Comparison of ENCODE assay signal across 15 mouse cellular contexts in the genomic region with DNA sequence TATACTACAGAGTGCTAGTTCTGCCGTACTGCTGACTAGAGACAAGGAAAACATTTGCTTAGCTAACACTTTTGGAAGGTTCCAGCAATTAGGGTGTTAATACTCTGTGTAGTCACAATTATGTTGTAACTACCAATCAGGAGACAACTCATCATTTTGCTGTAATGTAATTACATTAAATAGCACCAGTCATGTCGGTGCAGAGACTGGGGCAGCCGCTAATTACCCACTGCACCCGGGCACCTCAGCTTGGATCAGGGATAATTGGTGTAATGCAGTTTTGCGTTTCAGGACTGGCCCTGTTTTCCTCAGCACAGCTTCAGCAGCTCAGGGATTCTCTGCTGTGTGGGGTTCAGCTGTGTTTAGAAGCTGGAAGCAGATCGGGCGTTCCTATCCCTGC. TPM values are rescaled to one million over a fixed set of nuclear protein-coding genes. Genes with fewer than 3 reads are reported as not detected.
DNase-seq lines count a peak whose midpoint lies in the region; ATAC-seq and TF ChIP-seq lines count a peak whose summit lies in the region.
"Had no signal": no experiment of that assay in that cellular context is flagged by ENCODE, and none has a peak within 500 bp of the region (broad histone marks: within the 10 kb centered on the region; RNA-seq: fewer than 3 reads in every experiment).

No protein-coding gene starts in this region.

- H3K4me2 ChIP-seq in embryonic facial prominence, embryonic 12.5 days (replicated peaks), result 0 out of 2 replicates have a peak overlapping the region, but pooled peaks have one; percentile 8
- peak overlapping the region; percentile 8; the same call in 1 of the 2 replicates for H3K4me2 ChIP-seq in hindbrain, embryonic 15.5 days
- H3K4me2 ChIP-seq in neural tube, embryonic 14.5 days (ENCODE audit: low read depth, low read length), result peak overlapping the region; percentile 9; the same call in 1 of the 2 replicates

- no peaks in the 10 kb centered on the region for H3K27me3 ChIP-seq in embryonic facial prominence, embryonic 12.5 days
- H3K27me3 ChIP-seq in hindbrain, embryonic 15.5 days, result no peaks in the 10 kb centered on the region
- H3K27me3 ChIP-seq in neural tube, embryonic 14.5 days (ENCODE audit: control insufficient read depth, insufficient read depth, low read length), result no peaks in the 10 kb centered on the region
- H3K27me3 ChIP-seq in cerebellum, adult 2 months (ENCODE audit: control insufficient read depth, insufficient read depth, low read length), result no peaks in the 10 kb centered on the region

- no peak for TF ChIP-seq CTCF in cerebellum, adult 2 months (IDR thresholded peaks at IDR 0.05; ENCODE audit: borderline replicate concordance, insufficient read depth, low read depth, low read length)

- 24% methylated on average over 7 of the region's 7 CpGs for WGBS in embryonic facial prominence, embryonic 12.5 days
- WGBS in hindbrain, embryonic 15.5 days, result 50% methylated on average over 7 of the region's 7 CpGs
- WGBS in neural tube, embryonic 14.5 days, result 25% methylated on average over 7 of the region's 7 CpGs
- WGBS in cerebellum, adult 2 months, result 82% methylated on average over 7 of the region's 7 CpGs

- ATAC-seq in frontal cortex, adult (ENCODE audit: low TSS enrichment), result peak; percentile 31; the same call in 1 of the 2 replicates
- ATAC-seq in embryonic facial prominence, embryonic 12.5 days (ENCODE audit: insufficient number of reproducible peaks, insufficient read depth, low FRiP score, low TSS enrichment), result peak; percentile 67
- ATAC-seq in hindbrain, embryonic 15.5 days (ENCODE audit: low FRiP score, low read depth), result peak; percentile 68
- peak; percentile 74 for ATAC-seq in neural tube, embryonic 14.5 days (ENCODE audit: low read depth)
- ATAC-seq: liver, postnatal 0 days had no signal

- no peaks in the 10 kb centered on the region for H3K9me3 ChIP-seq in embryonic facial prominence, embryonic 12.5 days
- no peaks in the 10 kb centered on the region for H3K9me3 ChIP-seq in hindbrain, embryonic 15.5 days
- H3K9me3 ChIP-seq in neural tube, embryonic 14.5 days (ENCODE audit: control insufficient read depth, low read length), result no peaks in the 10 kb centered on the region

- no peaks in the 10 kb centered on the region for H3K36me3 ChIP-seq in embryonic facial prominence, embryonic 12.5 days
- H3K36me3 ChIP-seq in hindbrain, embryonic 15.5 days, result no peaks in the 10 kb centered on the region
- no peaks in the 10 kb centered on the region for H3K36me3 ChIP-seq in neural tube, embryonic 14.5 days (ENCODE audit: control insufficient read depth, insufficient read depth, low read length)

- no peak for TF ChIP-seq POLR2A in cerebellum, adult 2 months (IDR thresholded peaks at IDR 0.05; ENCODE audit: borderline replicate concordance, insufficient read depth, low read length)

- H3K27ac ChIP-seq in embryonic facial prominence, embryonic 12.5 days, result no peak overlapping the region
- no peak overlapping the region for H3K27ac ChIP-seq in hindbrain, embryonic 15.5 days (replicated peaks)
- no peak overlapping the region for H3K27ac ChIP-seq in neural tube, embryonic 14.5 days (ENCODE audit: low read depth, low read length)
- no peak overlapping the region for H3K27ac ChIP-seq in cerebellum, adult 2 months (ENCODE audit: insufficient read depth, low read length)
- H3K27ac ChIP-seq: heart, adult 2 months had no signal

- 0 out of 2 replicates have a peak, but pooled peaks cover 4% of the 10 kb centered on the region for H3K4me1 ChIP-seq in embryonic facial prominence, embryonic 12.5 days
- H3K4me1 ChIP-seq in hindbrain, embryonic 15.5 days (replicated peaks), result peaks cover 6% of the 10 kb centered on the region
- H3K4me1 ChIP-seq in neural tube, embryonic 14.5 days (ENCODE audit: control insufficient read depth, insufficient read depth, low read length), result no peaks in the 10 kb centered on the region
- peaks cover 9% of the 10 kb centered on the region; the same call in 1 of the 2 replicates for H3K4me1 ChIP-seq in cerebellum, adult 2 months (ENCODE audit: control insufficient read depth, insufficient read depth, low read length)

- no peak overlapping the region for H3K9ac ChIP-seq in embryonic facial prominence, embryonic 12.5 days
- no peak overlapping the region for H3K9ac ChIP-seq in hindbrain, embryonic 15.5 days
- H3K9ac ChIP-seq in neural tube, embryonic 14.5 days (replicated peaks; ENCODE audit: low read depth, low read length), result no peak overlapping the region
- H3K9ac ChIP-seq: liver, postnatal 0 days had no signal

- no peak for DNase-seq in frontal cortex, postnatal 25 days (ENCODE audit: low spot score in 2 of 2)
- no peak for DNase-seq in cerebellum, adult 2 months
- DNase-seq in thymus, postnatal 36 days, result no peak
- DNase-seq in adrenal gland, postnatal 10 days, result no peak
- DNase-seq: cerebellum, adult 18-20 months; heart, adult 2 months; heart, postnatal 14 days; kidney, adult 2 months; left cerebral cortex, postnatal 4 days; liver, postnatal 0 days; thymus, adult 18-20 months had no signal

- no peak overlapping the region for H3K4me3 ChIP-seq in embryonic facial prominence, embryonic 12.5 days
- no peak overlapping the region for H3K4me3 ChIP-seq in hindbrain, embryonic 15.5 days
- H3K4me3 ChIP-seq in neural tube, embryonic 14.5 days (ENCODE audit: low read depth, low read length), result no peak overlapping the region
- no peak overlapping the region for H3K4me3 ChIP-seq in cerebellum, adult 2 months (replicated peaks; ENCODE audit: insufficient read depth, low read depth, low read length)
- H3K4me3 ChIP-seq: heart, adult 2 months had no signal

RNA-seq across cellular contexts. Expression of a gene that starts 46.1 kb away (rescaled TPM):
- polyA plus RNA-seq in embryonic facial prominence, embryonic 12.5 days (2016; fragmentation: Nextera tagmentation; extraction: Ambion mirVana), result 182 and 189 TPM in 2 replicates
- 94.4 and 95.6 TPM in 2 replicates for polyA plus RNA-seq in hindbrain, embryonic 15.5 days (2015; fragmentation: Nextera tagmentation; extraction: Ambion mirVana)
- 110 and 131 TPM in 2 replicates for polyA plus RNA-seq in neural tube, embryonic 14.5 days (2014; fragmentation: Nextera tagmentation; extraction: Ambion mirVana)
- 58.3 and 63.6 TPM in 2 replicates for polyA plus RNA-seq in cerebellum, adult 2 months (2012; rRNA removed)
- 10 to 100 TPM; 65.4 to 65.9 TPM for total RNA-seq in adrenal gland, postnatal 10 days (2021)
